Mouse (Mus musculus) lung, adult 2 months (tissue): Measurements from ENCODE around the gene H2al1i.

ENCODE experiments used
- CTCF ChIP-seq: fragments of 200-500 bp; IDR thresholded peaks from 2 replicates; pipeline ENCODE4 v1.5.1; 2011; ENCODE audit warnings: mild to moderate bottlenecking, low read length, control low read depth; ENCODE audit not compliant: insufficient read depth
- POLR2A ChIP-seq: fragments of 200-500 bp; IDR thresholded peaks from 2 replicates; pipeline ENCODE4 v1.6.1; 2011; ENCODE audit warnings: low read depth, mild to moderate bottlenecking, control low read depth, low read length, borderline replicate concordance; ENCODE audit errors: extremely low read depth

DNA sequence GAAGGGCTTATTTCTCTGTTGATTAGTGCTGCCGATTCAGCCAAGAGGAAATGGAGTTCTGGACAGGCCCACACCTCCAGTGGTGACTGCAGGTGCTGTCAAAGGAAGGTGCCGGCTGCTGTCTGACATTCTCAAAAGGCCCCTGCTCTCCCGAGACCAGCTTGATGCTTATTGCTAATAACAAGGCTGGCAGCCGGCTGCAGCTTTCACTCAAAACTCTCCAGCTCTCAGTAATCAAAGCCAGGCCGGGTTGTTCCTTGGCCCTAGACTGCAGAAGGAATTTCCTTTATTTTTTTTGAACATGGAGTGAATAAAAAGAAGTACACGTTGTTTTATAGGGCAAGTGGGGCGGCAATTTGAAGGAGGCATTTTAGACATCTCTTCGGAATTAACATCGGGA is 21.3 kb downstream of the H2al1i start:
- TF ChIP-seq CTCF, result no peak
- TF ChIP-seq POLR2A, result no peak
